Mouse (Mus musculus) monocyte, adult 2 months (primary cell): Measurements from ENCODE around the gene Rgs6.

Source experiments
- DNase-seq, 2 experiments: peaks; one replicate each; pipeline ENCODE4 v3.0.0; 2022; ENCODE audit warnings: low spot score in 2 of 2, low read depth in 1 of 2

Rgs6 gene

DNA sequence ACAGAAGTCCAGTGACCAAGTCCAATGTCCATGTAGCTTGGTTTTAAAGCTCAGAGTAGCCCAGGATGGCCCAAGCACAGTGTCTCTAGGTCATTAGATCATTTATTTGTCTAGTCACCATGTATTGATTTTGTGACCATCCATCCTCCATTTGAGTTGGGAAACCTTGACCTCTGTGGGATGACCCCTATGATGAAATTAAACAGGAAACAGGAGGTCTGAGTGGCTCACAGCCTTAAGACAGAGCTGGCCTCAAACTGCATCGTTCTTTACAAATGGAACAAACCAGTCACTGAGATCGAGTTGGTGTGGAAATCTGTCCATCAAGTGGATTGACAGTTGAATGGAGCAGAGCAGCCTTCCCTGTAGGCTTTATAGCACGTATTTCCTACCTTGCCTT is 536.0 kb downstream of the Rgs6 start:
- no peak for DNase-seq

- DNase-seq: no peak
Measured at GRCm38 (mm10) chr12:83125284-83125683, 537.2 kb downstream of the Rgs6 start.

DNA sequence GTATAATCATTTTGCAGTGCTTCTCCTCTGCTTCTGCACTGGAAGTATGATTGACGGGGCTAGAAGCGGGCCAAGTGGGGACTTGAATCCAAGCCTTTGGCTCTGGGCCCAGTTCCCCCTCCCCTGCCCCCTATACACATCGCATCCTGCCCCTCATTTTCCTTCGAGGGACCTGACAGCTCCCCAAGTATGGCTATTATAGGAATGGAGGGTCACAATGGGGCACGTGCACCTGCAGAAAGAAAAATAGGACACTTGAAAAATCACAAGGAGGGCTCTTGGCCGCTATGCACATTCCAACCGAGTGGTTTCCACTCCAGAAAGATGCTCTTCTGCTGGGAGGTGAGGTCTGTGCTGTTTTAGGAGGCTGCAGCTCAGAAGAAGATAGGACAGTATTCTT is 538.8 kb downstream of the Rgs6 start:
- no peak for DNase-seq

GRCm38 (mm10) chr12:83127955-83128354 is 539.9 kb downstream of the Rgs6 start:
- DNase-seq: no peak

DNA sequence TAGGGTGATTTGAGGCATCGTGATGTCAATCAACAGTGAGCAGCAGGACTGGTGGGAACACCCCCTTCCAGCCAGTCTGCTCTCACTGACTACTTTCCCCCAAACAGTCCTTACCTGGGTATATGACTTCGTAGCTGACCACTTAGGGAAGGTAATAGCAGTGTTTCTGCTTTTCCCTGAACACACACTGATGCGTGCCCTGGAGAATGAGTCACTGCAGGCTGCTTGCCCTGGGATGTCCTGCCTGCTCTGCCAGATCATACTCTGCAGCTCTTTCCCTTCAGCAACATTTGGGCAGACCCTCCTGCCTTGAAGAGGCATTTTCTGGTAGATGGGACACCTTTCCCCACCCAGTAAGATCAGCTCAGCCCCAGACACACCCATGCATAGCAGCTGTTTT is 540.5 kb downstream of the Rgs6 start:
- no peak for DNase-seq

GRCm38 (mm10) chr12:83131405-83131804 is 543.3 kb downstream of the Rgs6 start:
- DNase-seq: no peak

GRCm38 (mm10) chr12:83133827-83134226 is 545.7 kb downstream of the Rgs6 start:
- no peak for DNase-seq

- DNase-seq: no peak
Measured at GRCm38 (mm10) chr12:83136031-83136430, 547.9 kb downstream of the Rgs6 start.

DNA sequence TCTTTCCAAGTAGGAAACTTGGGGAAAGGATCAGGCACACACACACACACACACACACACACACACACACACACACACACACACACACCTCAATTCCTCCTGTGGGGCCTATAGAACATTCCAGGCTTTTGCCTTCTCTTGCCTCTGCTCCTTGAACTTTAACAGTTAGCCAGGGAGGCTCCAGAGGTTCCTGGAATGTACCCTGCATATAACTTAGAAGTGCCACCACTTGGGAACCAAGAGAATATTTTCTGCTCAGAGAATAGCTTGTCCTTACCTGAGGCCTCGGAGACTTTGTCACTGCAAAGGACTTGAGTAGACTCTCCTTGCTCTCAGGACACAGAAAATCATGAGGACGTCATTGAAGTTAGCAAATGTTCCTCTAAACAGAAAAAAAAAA is 548.4 kb downstream of the Rgs6 start:
- no peak for DNase-seq

DNA sequence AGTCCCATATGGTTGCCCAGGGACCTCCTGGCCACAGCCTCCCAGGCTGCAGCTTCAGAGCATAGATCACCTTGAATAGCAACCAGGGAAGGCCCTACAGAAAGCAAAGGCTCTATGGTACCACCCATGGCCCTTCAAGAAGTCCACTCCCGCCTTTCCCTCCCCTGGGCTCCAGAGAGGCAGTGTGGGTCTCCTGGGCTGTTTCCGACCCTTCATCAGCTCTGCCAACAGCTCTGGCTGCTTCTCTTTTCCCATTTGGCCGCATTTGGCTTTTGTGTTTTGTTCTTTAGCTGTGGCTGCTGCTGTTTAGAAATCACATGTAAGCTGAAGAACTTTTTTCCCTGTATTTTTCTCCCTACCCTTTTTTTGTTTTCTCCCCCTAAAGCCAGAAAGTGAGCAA is 548.9 kb downstream of the Rgs6 start:
- no peak for DNase-seq

DNA sequence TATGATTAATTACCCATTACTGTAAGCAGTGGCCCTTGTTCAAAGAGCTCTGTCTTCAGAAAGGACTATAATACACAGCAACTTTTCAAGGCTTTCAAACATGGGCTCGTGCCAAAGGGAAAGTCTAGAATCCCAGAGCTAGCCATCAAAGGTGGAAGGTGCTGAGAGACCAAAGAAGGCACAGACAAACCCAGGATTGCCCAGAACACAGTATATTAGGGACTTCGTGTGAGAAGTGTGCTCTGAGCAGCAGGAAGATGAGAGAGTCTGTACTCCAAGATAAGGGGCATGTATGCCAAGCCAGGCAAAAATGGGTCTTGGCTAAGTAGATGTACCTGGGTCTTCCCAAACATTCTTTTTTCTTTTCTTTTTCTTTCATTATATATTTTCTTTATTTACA is 553.1 kb downstream of the Rgs6 start:
- no peak for DNase-seq

DNA sequence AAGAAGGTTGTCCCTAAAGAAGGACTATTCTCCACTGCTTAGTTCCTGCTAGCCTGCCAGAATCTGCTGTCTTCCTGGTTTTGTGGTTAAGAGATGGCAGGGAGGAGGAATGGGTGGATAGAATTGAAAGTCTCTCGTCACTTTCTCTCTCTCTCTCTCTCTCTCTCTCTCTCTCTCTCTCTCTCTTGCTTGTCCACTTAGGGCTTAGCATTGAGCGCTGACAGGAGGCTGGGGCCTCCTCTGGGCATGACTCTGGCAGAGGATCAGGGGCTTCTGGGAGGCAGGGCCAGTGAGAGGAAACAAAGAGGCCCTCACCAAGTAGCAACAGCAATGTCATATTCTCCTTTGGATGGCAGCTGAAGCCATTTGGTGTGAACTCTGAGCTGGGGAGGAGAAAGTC is 554.4 kb downstream of the Rgs6 start:
- DNase-seq: no peak

DNA sequence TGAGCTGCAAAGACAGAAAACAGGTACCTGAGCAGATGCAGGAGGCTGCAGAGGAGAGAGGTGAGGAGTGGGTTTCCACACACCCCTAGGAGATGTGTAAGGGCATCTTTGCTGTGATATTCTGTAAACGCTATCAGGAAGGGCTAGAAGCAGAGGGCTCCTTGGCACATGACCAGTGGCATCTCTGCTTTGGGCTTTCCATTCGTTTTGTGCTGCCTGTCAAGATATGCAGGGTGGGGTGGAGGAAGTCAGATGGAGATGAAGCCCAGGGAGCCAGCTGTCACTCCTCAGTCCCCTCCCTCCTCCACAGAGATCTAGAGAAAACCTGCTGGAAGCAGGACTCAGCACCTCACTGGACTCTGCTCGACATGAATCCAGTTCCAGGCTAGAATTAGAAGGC is 555.0 kb downstream of the Rgs6 start:
- no peak for DNase-seq

- no peak for DNase-seq
Measured at GRCm38 (mm10) chr12:83143574-83143973, 555.5 kb downstream of the Rgs6 start.

GRCm38 (mm10) chr12:83145074-83145473 is 557.0 kb downstream of the Rgs6 start:
- no peak for DNase-seq

DNA sequence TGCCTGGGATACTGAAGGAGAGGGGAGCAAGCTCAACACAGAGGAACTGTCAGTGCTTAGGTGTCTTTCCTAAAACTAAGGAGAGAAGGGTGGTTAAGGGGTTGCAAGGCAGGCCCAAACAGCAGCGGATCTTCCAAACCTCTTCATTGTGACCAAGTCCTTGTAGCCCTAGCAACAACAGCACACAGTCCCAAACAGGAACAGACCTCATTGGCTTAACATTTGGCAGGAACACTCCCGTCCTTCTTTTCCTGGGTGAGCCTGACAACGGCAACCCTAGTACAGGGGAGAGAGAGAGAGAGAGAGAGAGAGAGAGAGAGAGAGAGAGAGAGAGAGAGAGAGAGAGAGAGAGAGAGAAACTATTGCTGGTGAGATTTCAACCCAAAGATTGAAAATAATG is 557.8 kb downstream of the Rgs6 start:
- no peak for DNase-seq

DNA sequence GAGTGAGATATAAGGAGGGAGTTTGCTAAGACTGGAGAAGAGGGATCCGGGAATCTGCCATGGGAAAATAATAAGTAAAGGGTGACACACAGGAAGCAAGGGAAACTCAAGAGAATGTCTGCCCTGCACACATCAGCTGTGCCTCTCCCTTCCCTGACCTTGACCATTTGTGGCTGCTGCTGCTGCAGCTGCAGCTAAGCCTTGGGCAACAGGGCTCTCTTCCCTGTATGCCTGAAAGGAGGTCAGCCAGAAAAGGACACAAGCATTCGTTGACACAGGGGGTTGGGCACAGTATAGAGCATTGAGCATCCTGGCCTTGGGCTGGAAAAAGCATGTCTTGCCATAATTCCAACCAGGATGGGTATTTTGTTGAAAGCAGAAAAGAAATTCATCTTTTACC is 558.8 kb downstream of the Rgs6 start:
- DNase-seq: no peak

GRCm38 (mm10) chr12:83150030-83150429 is 561.9 kb downstream of the Rgs6 start:
- DNase-seq: no peak

GRCm38 (mm10) chr12:83150813-83151212 is 562.7 kb downstream of the Rgs6 start:
- DNase-seq: no peak

DNA sequence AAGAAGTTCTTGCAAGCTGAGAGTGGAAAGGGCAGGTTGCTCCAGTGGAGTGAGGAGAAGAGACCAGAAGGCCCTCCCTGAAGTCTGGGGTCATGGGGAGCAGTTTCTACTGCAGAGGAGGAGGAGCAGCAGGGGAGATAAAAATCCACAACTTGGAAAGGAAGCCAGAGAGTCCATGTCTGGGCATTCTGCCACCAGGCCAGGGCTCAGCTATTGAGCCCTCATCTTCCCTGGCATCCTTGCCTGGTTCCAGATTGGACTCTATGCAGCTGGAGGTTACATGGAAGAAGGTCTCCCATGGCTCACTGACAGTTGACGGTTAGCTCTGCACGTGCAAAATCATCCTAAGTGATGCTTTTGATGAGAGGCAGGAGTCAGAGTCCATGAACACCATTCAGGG is 563.4 kb downstream of the Rgs6 start:
- DNase-seq: no peak

DNA sequence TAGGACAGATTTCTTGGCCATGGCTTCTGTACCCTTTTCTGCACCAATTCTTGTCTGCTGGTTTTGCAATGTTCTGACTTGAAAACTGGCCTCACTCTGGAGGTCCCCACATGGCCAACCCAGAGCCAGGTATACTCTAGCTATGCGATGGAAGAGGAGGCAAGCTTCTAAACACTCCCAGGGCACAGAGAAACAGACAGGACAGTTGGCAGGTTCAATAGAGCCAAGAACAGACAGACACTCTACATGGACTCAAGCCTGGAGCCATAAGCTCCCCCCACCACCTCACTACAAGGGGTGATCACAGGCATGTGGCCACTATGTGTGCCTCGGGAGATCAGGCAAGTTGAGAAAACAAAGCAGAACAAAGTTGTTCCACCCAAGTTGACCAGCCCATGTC is 572.1 kb downstream of the Rgs6 start:
- no peak for DNase-seq

GRCm38 (mm10) chr12:83160700-83161099 is 572.6 kb downstream of the Rgs6 start:
- no peak for DNase-seq

DNA sequence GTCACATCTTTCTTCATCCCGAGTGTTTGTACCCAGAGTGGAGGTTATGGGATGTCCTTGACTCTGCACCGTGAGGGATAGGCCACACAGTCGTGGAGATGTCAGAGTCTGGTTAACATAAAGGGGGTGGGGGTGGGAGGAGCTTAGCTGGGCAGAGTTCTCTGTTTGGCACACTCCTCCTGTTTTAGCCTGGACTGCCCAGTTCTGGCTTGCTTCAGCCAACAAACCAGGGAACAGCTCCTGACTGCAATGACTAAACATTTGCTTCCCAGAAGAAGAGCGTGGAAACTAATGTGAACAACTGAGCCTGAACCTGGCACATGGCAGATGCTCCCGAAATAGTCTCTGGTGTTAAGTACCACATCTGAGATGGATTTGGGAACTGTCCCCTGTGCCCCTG is 575.6 kb downstream of the Rgs6 start:
- no peak for DNase-seq

GRCm38 (mm10) chr12:83165058-83165457 is 577.0 kb downstream of the Rgs6 start:
- no peak for DNase-seq
